Mouse (Mus musculus) liver, embryonic 11.5 days (tissue): ENCODE data around the gene Fdx1l. TPM values are rescaled to one million over a fixed set of nuclear protein-coding genes. Genes with fewer than 3 reads are reported as not detected.

Experiments used
- ATAC-seq: fragments of 200-750 bp; cut with Nextera tagmentation; replicated peaks from 2 replicates; pipeline ENCODE4 v1.8.0; 2017; ENCODE audit warnings: moderate number of reproducible peaks, mild to moderate bottlenecking, moderate TSS enrichment, moderate library complexity; ENCODE audit not compliant: low FRiP score
- DNase-seq: peaks from one replicate; pipeline ENCODE4 v3.0.0-alpha.2; 2017; ENCODE audit warnings: low spot score
- H3K27ac ChIP-seq: fragments of 300-500 bp; sonication (generic); 2 replicates; pipeline ENCODE4 v1.5.1; 2014; ENCODE audit warnings: mild to moderate bottlenecking, low read depth, low read length, control low read depth
- H3K27me3 ChIP-seq: fragments of 300-500 bp; sonication (generic); replicated peaks from 2 replicates; pipeline ENCODE4 v1.6.1; 2014; ENCODE audit warnings: low read length, mixed read lengths; ENCODE audit not compliant: control insufficient read depth, insufficient read depth
- H3K36me3 ChIP-seq: fragments of 300-500 bp; sonication (generic); 2 replicates; pipeline ENCODE4 v1.6.1; 2014; ENCODE audit warnings: mild to moderate bottlenecking, low read length, moderate library complexity, mixed read lengths; ENCODE audit not compliant: control insufficient read depth, insufficient read depth
- H3K4me1 ChIP-seq: fragments of 300-500 bp; sonication (generic); replicated peaks from 2 replicates; pipeline ENCODE4 v1.6.1; 2014; ENCODE audit warnings: low read length, mixed read lengths; ENCODE audit not compliant: control insufficient read depth, insufficient read depth
- H3K4me2 ChIP-seq: fragments of 300-500 bp; sonication (generic); 2 replicates; pipeline ENCODE4 v1.6.1; 2014; ENCODE audit warnings: mild to moderate bottlenecking, control low read depth, moderate library complexity
- H3K4me3 ChIP-seq: fragments of 300-500 bp; sonication (generic); 2 replicates; pipeline ENCODE4 v1.5.1; 2014; ENCODE audit warnings: low read depth, low read length, control low read depth
- H3K9ac ChIP-seq: fragments of 300-500 bp; sonication (generic); 2 replicates; pipeline ENCODE4 v1.6.1; 2014; ENCODE audit warnings: low read depth, low read length, control low read depth
- H3K9me3 ChIP-seq: fragments of 300-500 bp; sonication (generic); 2 replicates; pipeline ENCODE4 v1.6.1; 2016; ENCODE audit warnings: low read length, inconsistent platforms, mixed read lengths; ENCODE audit not compliant: control insufficient read depth
- WGBS: fragments of 180-500 bp; shearing (Covaris S2); extraction: QIAGEN DNeasy Blood & Tissue Kit; methylation state at CpG from one replicate; pipeline ENCODE4 v1.1.7; 2014; 5-methylcytosine and 5-hydroxymethylcytosine counted together
- polyA plus RNA-seq: library from polyadenylated mRNA; unstranded; fragments of >200 nt; fragmentation: Nextera tagmentation; extraction: Ambion mirVana; gene quantifications from 2 replicates; pipeline ENCODE4 v1.2.1, GENCODE M21; 2014

The Fdx1l gene
- polyA plus RNA-seq, 1 experiment from 2014 or later, result 74.9 TPM

DNA sequence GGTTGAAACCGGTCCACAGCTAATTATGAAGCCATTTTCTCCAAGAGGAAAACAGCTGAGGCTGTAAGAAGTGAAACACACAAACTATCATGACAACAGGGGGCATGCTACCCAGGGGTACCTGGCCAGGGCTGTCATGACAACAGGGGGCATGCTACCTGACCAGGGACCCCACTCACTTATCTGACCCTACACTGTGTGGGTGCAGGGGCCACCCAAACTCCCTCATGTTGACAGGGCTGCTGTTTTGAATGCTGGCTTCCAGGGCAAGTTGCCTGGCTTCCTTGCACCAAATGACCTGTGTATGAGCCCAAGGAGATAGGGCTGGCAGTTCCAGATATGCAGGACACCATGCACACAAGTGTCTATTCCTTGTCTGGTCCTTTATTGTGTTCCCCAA is 17.1 kb upstream of the Fdx1l start:
- WGBS, result 90% methylated on average over 1 of the region's 1 CpGs
- Histone ChIP-seq H3K27ac (peak overlapping the region; percentile 65), H3K36me3 (peaks cover 34% of the 10 kb centered on the region)

DNA sequence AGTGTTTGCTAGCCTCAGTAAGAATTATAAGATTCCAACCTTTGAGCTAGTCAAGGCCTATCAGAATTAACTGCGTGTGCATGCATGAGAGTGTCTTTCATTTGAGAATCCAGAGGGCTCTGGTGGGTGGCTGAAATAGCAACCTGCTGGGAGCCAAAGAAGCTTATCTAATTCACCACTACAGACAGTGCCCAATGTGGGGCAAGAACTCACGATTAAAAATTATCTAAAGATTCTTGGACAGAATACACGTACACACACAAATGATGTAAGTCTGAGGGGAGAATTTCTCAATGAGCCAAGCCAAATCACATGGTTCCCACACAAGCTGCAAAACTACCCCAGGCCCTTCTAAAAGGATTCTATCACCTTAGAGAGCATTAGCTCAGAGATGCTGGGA is 9.9 kb upstream of the Fdx1l start:
- no peak overlapping the region for H3K27ac ChIP-seq
- no peak overlapping the region for H3K4me3 ChIP-seq
- ATAC-seq (0 out of 2 replicates have a peak, but pooled peaks have one; percentile 11), DNase-seq (no peak)
- no peaks in the 10 kb centered on the region for H3K27me3 ChIP-seq
- WGBS, result 67% methylated on average over 3 of the region's 3 CpGs
- H3K36me3 ChIP-seq, result peaks cover 79% of the 10 kb centered on the region
- no peak overlapping the region for H3K4me2 ChIP-seq
- peaks cover 12% of the 10 kb centered on the region for H3K4me1 ChIP-seq
- H3K9ac ChIP-seq, result no peak overlapping the region
- no peaks in the 10 kb centered on the region for H3K9me3 ChIP-seq

More for the DNA sequence above, 17.1 kb upstream of the Fdx1l start:
- Histone ChIP-seq H3K9ac (peak overlapping the region; percentile 64), H3K27me3 (no peaks in the 10 kb centered on the region), H3K4me3 (peak overlapping the region; percentile 73), H3K4me1 (peaks cover 23% of the 10 kb centered on the region), H3K4me2 (peak overlapping the region; percentile 95), H3K9me3 (no peaks in the 10 kb centered on the region)
- no peak for DNase-seq
- no peak for ATAC-seq

DNA sequence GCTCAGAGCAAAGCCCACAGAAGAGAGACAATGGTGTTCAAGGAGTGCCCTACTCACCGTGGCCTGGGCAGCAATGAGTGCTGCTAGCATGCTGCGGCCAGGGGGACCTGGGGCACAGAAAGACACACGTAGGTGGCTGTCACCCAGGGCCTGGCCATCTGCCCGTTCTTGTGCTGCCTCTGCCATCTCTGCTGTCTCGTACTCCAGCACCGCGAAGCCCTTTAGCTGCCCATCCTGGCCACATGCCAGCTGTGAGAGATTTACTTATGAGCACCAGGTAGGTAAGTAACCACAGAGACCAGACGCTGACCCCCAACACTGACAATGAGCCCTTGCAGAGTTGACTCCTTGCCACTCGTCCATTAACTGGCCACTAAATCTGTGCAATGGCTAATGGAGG is 7.7 kb upstream of the Fdx1l start:
- H3K4me3 ChIP-seq, result no peak overlapping the region
- H3K9ac ChIP-seq, result no peak overlapping the region
- no peaks in the 10 kb centered on the region for H3K9me3 ChIP-seq
- WGBS, result 94% methylated on average over 9 of the region's 9 CpGs
- H3K4me2 ChIP-seq, result no peak overlapping the region
- peaks cover 84% of the 10 kb centered on the region for H3K36me3 ChIP-seq
- ATAC-seq (no peak), DNase-seq (no peak)
- H3K27me3 ChIP-seq, result no peaks in the 10 kb centered on the region
- H3K4me1 ChIP-seq, result peaks cover 9% of the 10 kb centered on the region
- no peak overlapping the region for H3K27ac ChIP-seq

DNA sequence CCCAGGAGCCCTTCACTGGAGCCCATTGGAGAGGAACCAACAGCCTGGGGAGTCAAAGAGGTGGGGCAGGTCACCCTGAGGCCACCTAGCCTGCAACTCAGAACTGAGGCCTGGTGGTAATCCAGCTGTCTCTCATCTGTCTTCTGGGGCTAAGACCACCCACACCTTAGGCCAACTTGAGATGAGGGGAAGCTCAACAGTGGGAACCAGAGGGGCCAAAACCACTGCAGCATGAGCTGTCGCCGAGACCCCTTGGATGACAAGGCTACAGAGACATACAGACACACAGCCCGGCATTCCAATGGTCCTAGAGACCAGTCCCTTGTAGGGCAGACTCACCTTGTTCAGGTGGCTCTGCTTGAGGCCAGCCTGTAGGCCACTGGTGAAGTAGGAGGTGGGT is 2.2 kb upstream of the Fdx1l start:
- Histone ChIP-seq H3K27me3 (no peaks in the 10 kb centered on the region), H3K27ac (no peak overlapping the region), H3K9me3 (no peaks in the 10 kb centered on the region), H3K4me3 (no peak overlapping the region), H3K36me3 (peaks cover 58% of the 10 kb centered on the region), H3K4me1 (peaks cover 10% of the 10 kb centered on the region; the same call in 1 of the 2 replicates), H3K9ac (no peak overlapping the region), H3K4me2 (no peak overlapping the region)
- no peak for DNase-seq
- WGBS, result 87% methylated on average over 3 of the region's 3 CpGs
- ATAC-seq, result no peak

DNA sequence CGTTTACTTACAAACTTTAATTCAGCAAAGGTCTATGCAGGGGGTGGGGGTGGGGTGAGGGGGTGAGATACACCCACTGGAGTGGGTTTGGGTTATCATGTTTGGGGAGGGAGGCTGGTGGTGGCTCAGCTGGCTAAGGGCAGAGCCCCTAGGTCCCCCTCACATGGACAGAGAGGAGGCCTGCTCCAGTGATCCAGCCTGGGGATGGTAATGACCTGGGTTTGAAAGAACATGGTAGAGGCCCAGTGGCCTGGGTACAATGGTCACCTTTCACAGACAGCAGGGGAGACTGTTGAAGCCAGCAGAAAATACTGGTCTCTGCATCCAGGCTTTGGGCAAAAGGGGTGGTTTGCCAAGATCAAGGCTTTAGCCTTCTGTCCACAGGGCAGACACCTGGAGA is 759 bp upstream of the Fdx1l start:
- H3K4me1 ChIP-seq, result peaks cover 10% of the 10 kb centered on the region; the same call in 1 of the 2 replicates
- no peak overlapping the region for H3K9ac ChIP-seq
- peaks cover 48% of the 10 kb centered on the region for H3K36me3 ChIP-seq
- 93% methylated on average over 1 of the region's 1 CpGs for WGBS
- ATAC-seq (no peak), DNase-seq (no peak)
- peak overlapping the region; percentile 70 for H3K27ac ChIP-seq
- no peaks in the 10 kb centered on the region for H3K9me3 ChIP-seq
- no peaks in the 10 kb centered on the region for H3K27me3 ChIP-seq
- H3K4me3 ChIP-seq, result 0 out of 2 replicates have a peak overlapping the region, but pooled peaks have one; percentile 85
- H3K4me2 ChIP-seq, result peak overlapping the region; percentile 65

DNA sequence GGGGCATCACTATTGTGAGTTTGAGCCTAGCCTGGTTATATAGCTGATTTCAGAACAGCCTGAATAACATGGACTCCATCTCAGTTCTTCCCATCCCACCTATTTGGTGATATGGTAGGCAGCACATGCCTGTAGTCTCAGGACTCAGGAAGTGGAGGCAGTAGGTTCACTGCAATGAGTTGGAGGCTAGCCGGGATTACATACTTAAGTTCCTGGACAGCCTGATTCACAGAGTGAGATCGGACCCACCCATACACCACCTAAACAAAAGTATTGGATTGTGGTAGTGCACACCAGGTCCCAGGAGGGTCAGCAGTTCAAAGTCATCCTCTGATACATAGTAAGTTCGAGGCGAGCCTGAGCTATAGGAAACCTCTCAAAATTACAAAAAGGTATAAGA is 773 bp downstream of the Fdx1l start:
- H3K9me3 ChIP-seq, result no peaks in the 10 kb centered on the region
- DNase-seq (peak; percentile 50), ATAC-seq (peak; percentile 24)
- no peaks in the 10 kb centered on the region for H3K27me3 ChIP-seq
- H3K4me2 ChIP-seq, result peak overlapping the region; percentile 65
- 11% methylated on average over 4 of the region's 4 CpGs for WGBS
- H3K36me3 ChIP-seq, result peaks cover 38% of the 10 kb centered on the region
- H3K9ac ChIP-seq, result peak overlapping the region; percentile 93
- peak overlapping the region; percentile 85 for H3K4me3 ChIP-seq
- H3K27ac ChIP-seq, result peak overlapping the region; percentile 70; the same call in 1 of the 2 replicates
- H3K4me1 ChIP-seq, result peaks cover 10% of the 10 kb centered on the region; the same call in 1 of the 2 replicates

DNA sequence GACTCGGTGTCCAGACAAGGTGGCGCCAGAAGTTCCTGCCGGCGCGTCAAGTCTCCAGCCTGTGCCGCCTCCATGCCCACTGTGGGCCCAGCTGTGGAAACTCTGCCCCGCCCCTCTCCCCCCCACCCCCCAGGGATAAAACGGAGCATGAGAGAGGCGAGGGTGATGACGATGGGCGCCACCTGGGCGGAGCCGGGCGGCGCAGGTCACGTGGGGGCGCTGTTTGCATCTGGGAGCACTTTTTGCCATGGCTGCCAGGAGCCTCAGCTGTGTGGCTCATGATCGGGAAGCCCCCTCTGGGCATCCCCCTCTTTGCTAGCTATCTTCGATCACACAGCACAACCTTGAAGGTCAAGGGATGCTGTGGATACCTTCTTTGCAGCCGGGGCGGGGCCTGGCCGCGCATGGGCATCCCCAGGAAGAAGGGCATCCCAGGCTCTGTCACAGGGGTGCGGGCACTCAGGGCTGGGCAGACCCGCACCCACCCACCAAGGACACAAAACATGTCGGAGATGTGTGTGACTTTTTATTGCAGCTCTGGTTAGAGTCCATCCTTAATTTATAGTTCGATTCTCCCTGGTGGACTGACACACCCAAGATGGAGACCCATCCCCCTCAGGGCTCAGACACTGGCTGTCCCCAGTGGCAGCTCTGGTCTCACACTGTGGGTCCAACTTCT is 6.3 kb downstream of the Fdx1l start, which contains the start of gene Zglp1:
TSS of gene Zglp1 (minus strand) at position 88 of the 679 bp plus-strand sequence.
- Histone ChIP-seq H3K4me2 (no peak within 1 kb of the TSS), H3K4me1 (peaks cover 5% of the 10 kb centered on the region; the same call in 1 of the 2 replicates), H3K27ac (no peak within 1 kb of the TSS), H3K9me3 (no peaks in the 10 kb centered on the region), H3K36me3 (peaks cover 32% of the 10 kb centered on the region), H3K27me3 (no peaks in the 10 kb centered on the region), H3K4me3 (no peak within 1 kb of the TSS), H3K9ac (no peak within 1 kb of the TSS)
- WGBS, result 83% methylated on average over 27 of the region's 27 CpGs
- ATAC-seq, result no peak
- no peak for DNase-seq

DNA sequence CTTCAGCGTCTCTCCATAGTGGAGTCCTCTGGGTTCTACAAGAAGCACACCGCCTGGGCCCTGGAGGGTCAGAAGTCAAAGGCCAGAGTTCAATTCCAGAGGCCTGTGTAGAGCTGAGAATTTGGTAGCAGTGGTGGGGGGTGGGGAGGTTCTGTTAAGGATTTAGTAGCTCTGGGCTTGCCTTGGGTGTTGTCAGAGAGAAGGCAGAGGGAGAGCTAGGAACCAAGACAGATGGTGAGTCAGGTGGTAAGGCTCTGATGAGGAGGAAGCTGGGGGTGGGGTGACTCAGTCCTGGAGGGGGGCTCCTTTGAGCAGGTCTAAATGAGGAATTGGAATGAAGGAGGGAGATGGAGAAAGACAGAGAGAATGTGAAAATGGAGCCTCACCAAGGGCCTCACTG is 10.5 kb downstream of the Fdx1l start:
- H3K27ac ChIP-seq, result no peak overlapping the region
- no peak overlapping the region for H3K4me2 ChIP-seq
- no peaks in the 10 kb centered on the region for H3K9me3 ChIP-seq
- H3K36me3 ChIP-seq, result peaks cover 25% of the 10 kb centered on the region
- ATAC-seq, result no peak
- no peaks in the 10 kb centered on the region for H3K4me1 ChIP-seq
- no peaks in the 10 kb centered on the region for H3K27me3 ChIP-seq
- no peak for DNase-seq
- no peak overlapping the region for H3K9ac ChIP-seq
- WGBS, result 80% methylated on average over 2 of the region's 2 CpGs
- no peak overlapping the region for H3K4me3 ChIP-seq

DNA sequence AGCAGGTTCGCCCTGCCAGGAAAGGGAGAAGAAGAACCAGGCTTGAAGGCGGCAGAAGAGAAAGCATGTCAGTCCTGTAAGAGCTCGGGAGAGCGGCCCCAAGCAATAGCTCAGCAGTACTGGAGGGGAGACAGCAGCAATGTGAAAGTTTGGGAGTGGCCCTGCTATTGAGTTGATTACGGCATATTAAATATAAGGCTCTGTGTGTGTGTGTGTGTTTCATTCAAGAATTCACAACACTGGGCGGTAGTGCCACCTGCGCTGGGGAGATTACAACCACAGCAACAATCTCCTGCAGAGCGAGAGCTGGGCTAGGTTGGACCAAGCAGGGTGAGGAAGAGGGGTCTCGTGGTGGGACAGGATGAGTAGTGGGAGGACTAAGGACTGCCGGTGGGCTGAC is 21.8 kb downstream of the Fdx1l start:
- DNase-seq (no peak), ATAC-seq (peak; percentile 82)
- Histone ChIP-seq H3K27ac (no peak overlapping the region), H3K27me3 (peaks cover 4% of the 10 kb centered on the region; the same call in 1 of the 2 replicates), H3K4me1 (peaks cover 6% of the 10 kb centered on the region), H3K36me3 (no peaks in the 10 kb centered on the region), H3K4me3 (no peak overlapping the region), H3K9ac (no peak overlapping the region), H3K4me2 (no peak overlapping the region), H3K9me3 (no peaks in the 10 kb centered on the region)
- 46% methylated on average over 10 of the region's 10 CpGs for WGBS
